Mouse (Mus musculus) liver, embryonic 13.5 days (tissue): ENCODE measurements around the gene Fam192a. TPM values are rescaled to one million over a fixed set of nuclear protein-coding genes. Genes with fewer than 3 reads are reported as not detected.

Experiments
- ATAC-seq: fragments of 200-750 bp; cut with Nextera tagmentation; 2 replicates; pipeline ENCODE4 v1.8.0; 2017; ENCODE audit warnings: low read depth, mild to moderate bottlenecking, moderate number of reproducible peaks, moderate library complexity
- DNase-seq: peaks from one replicate; pipeline ENCODE4 v3.0.0; 2022
- H3K27ac ChIP-seq: fragments of 300-500 bp; sonication (generic); 2 replicates; pipeline ENCODE4 v1.5.1; 2015; ENCODE audit warnings: moderate library complexity, mild to moderate bottlenecking, inconsistent platforms
- H3K27me3 ChIP-seq: fragments of 300-500 bp; sonication (generic); 2 replicates; pipeline ENCODE4 v1.6.1; 2015; ENCODE audit warnings: mild to moderate bottlenecking, inconsistent platforms
- H3K36me3 ChIP-seq: fragments of 300-500 bp; sonication (generic); 2 replicates; pipeline ENCODE4 v1.6.1; 2015; ENCODE audit warnings: mild to moderate bottlenecking, inconsistent platforms
- H3K4me1 ChIP-seq: fragments of 300-500 bp; sonication (generic); replicated peaks from 2 replicates; pipeline ENCODE4 v1.6.1; 2015; ENCODE audit warnings: inconsistent platforms
- H3K4me2 ChIP-seq: fragments of 300-500 bp; sonication (generic); 2 replicates; pipeline ENCODE4 v1.6.1; 2015; ENCODE audit warnings: inconsistent platforms, mild to moderate bottlenecking, moderate library complexity
- H3K4me3 ChIP-seq: fragments of 300-500 bp; sonication (generic); replicated peaks from 2 replicates; pipeline ENCODE4 v1.5.1; 2015; ENCODE audit warnings: mild to moderate bottlenecking, inconsistent platforms
- H3K9ac ChIP-seq: fragments of 300-500 bp; sonication (generic); 2 replicates; pipeline ENCODE4 v1.6.1; 2015; ENCODE audit warnings: mild to moderate bottlenecking, inconsistent platforms
- H3K9me3 ChIP-seq: fragments of 300-500 bp; sonication (generic); replicated peaks from 2 replicates; pipeline ENCODE4 v1.6.1; 2016; ENCODE audit warnings: inconsistent platforms
- WGBS: fragments of 180-500 bp; shearing (Covaris S2); methylation state at CpG from one replicate; pipeline ENCODE4 v1.1.7; 2015; ENCODE audit not compliant: insufficient replicate concordance; 5-methylcytosine and 5-hydroxymethylcytosine counted together
- polyA plus RNA-seq: library from polyadenylated mRNA; unstranded; fragments of >200 nt; fragmentation: Nextera tagmentation; extraction: Ambion mirVana; gene quantifications from 2 replicates; pipeline ENCODE4 v1.2.1, GENCODE M21; 2015

Fam192a gene
- polyA plus RNA-seq, 1 experiment from 2014 or later = 36.8 TPM

DNA sequence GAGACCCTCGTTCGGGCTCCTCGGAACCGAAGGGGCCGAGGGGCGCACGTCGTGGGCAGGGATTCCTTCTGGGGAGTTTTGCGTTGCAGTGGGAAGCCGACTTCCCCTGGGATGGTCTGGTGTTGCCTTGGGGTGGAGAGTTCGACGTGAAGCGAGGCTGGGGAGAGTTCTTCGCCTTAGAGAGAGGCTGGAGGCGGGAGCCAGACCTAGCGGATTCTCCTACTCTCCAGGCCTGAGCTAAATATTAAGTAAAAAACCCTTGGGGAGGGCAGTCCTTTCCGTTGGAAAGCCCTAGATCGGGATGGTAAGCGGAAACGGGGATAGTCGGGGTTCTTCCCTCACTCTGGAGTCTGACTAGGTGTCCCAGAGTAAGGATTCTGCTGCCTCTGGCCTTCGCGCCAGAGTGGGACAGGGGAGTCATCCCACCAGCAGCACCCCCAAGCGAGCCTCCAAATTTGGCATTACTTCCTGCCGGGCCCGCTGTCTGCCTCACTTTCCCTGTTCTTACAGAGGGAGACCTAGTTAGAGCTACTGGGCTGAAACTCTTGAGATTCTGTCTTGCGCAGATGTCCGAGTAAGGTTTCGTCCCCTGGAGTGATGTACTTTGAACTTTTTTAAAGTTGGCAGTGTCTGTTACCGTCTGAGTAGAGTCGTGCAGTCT, 804 bp upstream of the Fam192a start:
- ATAC-seq = no peak
- Histone ChIP-seq H3K4me3 (peak overlapping the region; percentile 87), H3K36me3 (peaks cover 5% of the 10 kb centered on the region; the same call in 1 of the 2 replicates), H3K9ac (peak overlapping the region; percentile 95), H3K9me3 (no peaks in the 10 kb centered on the region), H3K27ac (peak overlapping the region; percentile 81), H3K4me2 (peak overlapping the region; percentile 91), H3K27me3 (no peaks in the 10 kb centered on the region), H3K4me1 (peaks cover 41% of the 10 kb centered on the region)
- DNase-seq = peak; percentile 15
- under 1% methylated on average over 31 of the region's 31 CpGs for WGBS

DNA sequence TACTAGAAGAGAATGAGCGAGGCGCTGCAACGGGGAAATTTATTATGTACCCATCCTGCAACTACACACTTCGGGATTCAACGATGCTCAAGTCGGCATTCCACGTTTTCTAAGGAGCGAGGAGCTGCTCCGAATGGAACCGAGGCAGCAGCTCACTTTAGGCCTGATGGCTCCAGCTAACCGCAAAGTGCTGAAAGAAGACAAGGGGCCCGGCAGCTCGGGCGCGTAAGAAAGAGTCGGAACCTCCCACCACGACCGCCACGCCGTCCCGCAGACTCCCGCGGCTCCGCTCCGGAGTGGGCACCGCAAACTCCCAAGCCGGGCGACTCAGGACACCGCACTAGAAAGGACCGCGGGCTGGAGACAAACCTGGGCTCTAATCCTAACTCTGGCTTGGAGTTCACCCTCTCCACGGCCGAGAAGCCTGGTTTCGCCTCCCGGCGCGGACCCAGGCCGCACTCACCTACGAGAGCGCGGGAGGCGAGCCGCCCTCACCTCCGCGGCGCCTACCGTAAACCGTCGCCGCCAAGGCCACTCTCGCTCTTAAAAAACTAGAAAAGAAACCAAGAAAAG, 677 bp downstream of the Fam192a start:
- peak; percentile 13 for ATAC-seq
- WGBS = under 1% methylated on average over 51 of the region's 51 CpGs

GRCm38 (mm10) chr8:94600478-94600877, 1.3 kb downstream of the Fam192a start:
- H3K27me3 ChIP-seq = no peaks in the 10 kb centered on the region
- DNase-seq (no peak), ATAC-seq (no peak)
- H3K4me1 ChIP-seq = peaks cover 41% of the 10 kb centered on the region
- peaks cover 7% of the 10 kb centered on the region; the same call in 1 of the 2 replicates for H3K36me3 ChIP-seq
- peak overlapping the region; percentile 70 for H3K27ac ChIP-seq
- no peaks in the 10 kb centered on the region for H3K9me3 ChIP-seq
- peak overlapping the region; percentile 87 for H3K4me2 ChIP-seq
- H3K4me3 ChIP-seq = peak overlapping the region; percentile 87
- WGBS = 21% methylated on average over 5 of the region's 5 CpGs
- H3K9ac ChIP-seq = peak overlapping the region; percentile 92

More for the DNA sequence above, 677 bp downstream of the Fam192a start:
- Histone ChIP-seq H3K36me3 (peaks cover 1% of the 10 kb centered on the region; the same call in 1 of the 2 replicates), H3K4me3 (peak overlapping the region; percentile 87), H3K27ac (peak overlapping the region; percentile 70), H3K9ac (peak overlapping the region; percentile 92), H3K9me3 (no peaks in the 10 kb centered on the region), H3K4me1 (peaks cover 41% of the 10 kb centered on the region), H3K4me2 (peak overlapping the region; percentile 87), H3K27me3 (no peaks in the 10 kb centered on the region)
- peak; percentile 21 for DNase-seq

DNA sequence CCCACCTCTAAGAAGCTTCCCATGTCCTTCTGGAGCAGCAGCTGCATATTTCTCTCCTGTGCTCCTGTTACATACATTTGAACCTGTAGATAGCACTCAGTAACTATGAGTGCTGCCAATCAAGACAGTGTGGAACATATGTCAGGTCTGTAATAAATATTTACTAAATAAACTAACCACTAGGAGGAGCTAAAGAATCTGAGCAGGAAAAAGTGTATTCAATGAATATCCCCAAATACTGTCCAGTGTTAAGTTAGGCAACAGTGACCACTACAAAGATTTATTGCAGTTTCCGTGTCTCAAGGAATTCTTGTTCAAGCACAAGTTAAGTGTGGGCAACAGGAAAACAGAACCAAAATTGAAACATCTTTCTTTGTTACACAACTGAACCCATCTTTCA, 7.6 kb downstream of the Fam192a start:
- Histone ChIP-seq H3K4me1 (peaks cover 7% of the 10 kb centered on the region), H3K4me3 (no peak overlapping the region), H3K27ac (no peak overlapping the region), H3K36me3 (peaks cover 17% of the 10 kb centered on the region), H3K4me2 (no peak overlapping the region), H3K9me3 (no peaks in the 10 kb centered on the region), H3K27me3 (no peaks in the 10 kb centered on the region), H3K9ac (no peak overlapping the region)
- 66% methylated on average over 1 of the region's 1 CpGs for whole genome bisulfite sequencing
- no peak for DNase-seq
- ATAC-seq = no peak

GRCm38 (mm10) chr8:94591691-94592090, 10.1 kb downstream of the Fam192a start:
- Histone ChIP-seq H3K4me2 (no peak overlapping the region), H3K9ac (no peak overlapping the region), H3K4me1 (0 out of 2 replicates have a peak, but pooled peaks cover 3% of the 10 kb centered on the region), H3K27ac (no peak overlapping the region), H3K4me3 (no peak overlapping the region), H3K9me3 (no peaks in the 10 kb centered on the region), H3K27me3 (no peaks in the 10 kb centered on the region), H3K36me3 (peaks cover 41% of the 10 kb centered on the region)
- 73% methylated on average over 4 of the region's 4 CpGs for WGBS
- DNase-seq (no peak), ATAC-seq (no peak)

- Histone ChIP-seq H3K27ac (no peak overlapping the region), H3K4me3 (no peak overlapping the region), H3K4me2 (no peak overlapping the region), H3K9me3 (no peaks in the 10 kb centered on the region), H3K4me1 (no peaks in the 10 kb centered on the region), H3K9ac (no peak overlapping the region), H3K36me3 (peaks cover 84% of the 10 kb centered on the region), H3K27me3 (no peaks in the 10 kb centered on the region)
- DNase-seq (no peak), ATAC-seq (no peak)
- 65% methylated on average over 4 of the region's 4 CpGs for WGBS
Measured at GRCm38 (mm10) chr8:94584238-94584817, 17.5 kb downstream of the Fam192a start.

DNA sequence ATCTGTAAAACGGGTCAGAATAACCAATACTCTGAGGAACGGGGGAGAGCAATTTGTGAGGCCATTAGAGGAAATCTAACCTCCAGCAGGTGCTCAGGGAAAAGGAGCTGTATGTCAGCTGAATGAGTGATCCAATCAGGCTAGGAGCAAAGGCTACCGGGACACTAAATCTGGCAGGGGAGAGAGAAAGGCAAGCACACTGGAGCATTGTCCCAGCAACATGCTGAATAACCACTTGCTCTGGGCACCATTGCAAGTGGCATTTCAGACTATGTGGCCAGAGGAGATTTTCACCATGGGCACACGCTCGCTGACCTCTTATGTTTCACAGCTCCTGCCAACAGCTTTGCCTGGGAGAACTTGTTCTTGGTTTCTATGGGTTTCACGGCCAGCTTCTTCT, 19.2 kb downstream of the Fam192a start:
- no peak overlapping the region for H3K4me2 ChIP-seq
- H3K9ac ChIP-seq = no peak overlapping the region
- H3K9me3 ChIP-seq = no peaks in the 10 kb centered on the region
- H3K4me3 ChIP-seq = no peak overlapping the region
- H3K27ac ChIP-seq = no peak overlapping the region
- no peaks in the 10 kb centered on the region for H3K4me1 ChIP-seq
- WGBS = 81% methylated on average over 6 of the region's 6 CpGs
- H3K27me3 ChIP-seq = no peaks in the 10 kb centered on the region
- H3K36me3 ChIP-seq = peaks cover 85% of the 10 kb centered on the region
- ATAC-seq (no peak), DNase-seq (no peak)

GRCm38 (mm10) chr8:94581820-94582483, 19.8 kb downstream of the Fam192a start:
- no peak for DNase-seq

GRCm38 (mm10) chr8:94575148-94575547, 26.6 kb downstream of the Fam192a start:
- Histone ChIP-seq H3K9me3 (no peaks in the 10 kb centered on the region), H3K36me3 (peaks cover 60% of the 10 kb centered on the region), H3K4me1 (no peaks in the 10 kb centered on the region), H3K4me3 (no peak overlapping the region), H3K4me2 (no peak overlapping the region), H3K27ac (no peak overlapping the region), H3K9ac (no peak overlapping the region), H3K27me3 (no peaks in the 10 kb centered on the region)
- WGBS = 82% methylated on average over 4 of the region's 4 CpGs
- DNase-seq (no peak), ATAC-seq (no peak)

More at GRCm38 (mm10) chr8:94581820-94582483, 19.8 kb downstream of the Fam192a start:
- Histone ChIP-seq H3K9ac (no peak overlapping the region), H3K36me3 (peaks cover 84% of the 10 kb centered on the region), H3K4me1 (no peaks in the 10 kb centered on the region), H3K27me3 (no peaks in the 10 kb centered on the region), H3K27ac (no peak overlapping the region), H3K4me2 (no peak overlapping the region), H3K9me3 (no peaks in the 10 kb centered on the region), H3K4me3 (no peak overlapping the region)
- 71% methylated on average over 7 of the region's 7 CpGs for WGBS
- ATAC-seq = no peak

- no peak overlapping the region for H3K9ac ChIP-seq
- no peaks in the 10 kb centered on the region for H3K27me3 ChIP-seq
- no peaks in the 10 kb centered on the region for H3K4me1 ChIP-seq
- 82% methylated on average over 16 of the region's 16 CpGs for WGBS
- no peak overlapping the region for H3K4me2 ChIP-seq
- no peak overlapping the region for H3K4me3 ChIP-seq
- no peaks in the 10 kb centered on the region for H3K9me3 ChIP-seq
- no peak for DNase-seq
- no peak overlapping the region for H3K27ac ChIP-seq
- H3K36me3 ChIP-seq = peaks cover 58% of the 10 kb centered on the region
- no peak for ATAC-seq
Measured at GRCm38 (mm10) chr8:94574159-94574907, 27.5 kb downstream of the Fam192a start.

DNA sequence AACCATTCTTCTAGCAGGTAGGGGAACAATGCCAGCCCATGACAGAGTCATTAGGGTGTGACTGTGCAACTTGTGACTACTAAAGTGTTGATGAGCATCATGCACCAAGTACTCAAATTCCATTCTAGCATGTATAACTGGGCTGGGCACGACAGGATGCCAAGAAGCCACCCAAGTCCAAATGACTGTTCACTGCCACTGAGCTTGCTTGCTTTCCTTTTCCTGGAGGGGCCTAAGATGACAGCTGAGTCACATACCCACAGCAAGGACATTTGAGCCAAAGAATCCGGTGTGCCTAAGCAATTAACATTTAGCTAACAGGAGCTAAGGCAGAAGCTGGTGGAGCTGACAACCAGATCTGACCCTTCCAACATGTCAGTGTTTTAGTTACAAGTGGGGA, 29.9 kb downstream of the Fam192a start:
- no peaks in the 10 kb centered on the region for H3K9me3 ChIP-seq
- no peak overlapping the region for H3K27ac ChIP-seq
- WGBS = 71% methylated on average over 2 of the region's 2 CpGs
- H3K36me3 ChIP-seq = peaks cover 35% of the 10 kb centered on the region
- H3K27me3 ChIP-seq = no peaks in the 10 kb centered on the region
- DNase-seq (no peak), ATAC-seq (no peak)
- no peak overlapping the region for H3K4me2 ChIP-seq
- no peak overlapping the region for H3K4me3 ChIP-seq
- H3K9ac ChIP-seq = no peak overlapping the region
- no peaks in the 10 kb centered on the region for H3K4me1 ChIP-seq
